Mouse (Mus musculus) neural tube, embryonic 11.5 days (tissue): ENCODE results near the gene Slc9a3. TPM values are rescaled to one million over a fixed set of nuclear protein-coding genes. Genes with fewer than 3 reads are reported as not detected.

Experiments used
- ATAC-seq: fragments of 200-750 bp; cut with Nextera tagmentation; 2 replicates; pipeline ENCODE4 v1.8.0; 2017; ENCODE audit warnings: moderate number of reproducible peaks, mild to moderate bottlenecking, moderate TSS enrichment, moderate library complexity; ENCODE audit not compliant: insufficient read depth, low FRiP score, low TSS enrichment
- DNase-seq: peaks from one replicate; pipeline ENCODE4 v3.0.0-alpha.2; 2015; ENCODE audit warnings: low spot score
- H3K27ac ChIP-seq: fragments of 300-500 bp; sonication (generic); 2 replicates; pipeline ENCODE4 v1.5.1; 2014; ENCODE audit warnings: low read depth, mild to moderate bottlenecking, low read length
- H3K27me3 ChIP-seq: fragments of 300-500 bp; sonication (generic); 2 replicates; pipeline ENCODE4 v1.6.1; 2014; ENCODE audit warnings: mild to moderate bottlenecking, low read length, mixed read lengths; ENCODE audit not compliant: control insufficient read depth, insufficient read depth
- H3K36me3 ChIP-seq: fragments of 300-500 bp; sonication (generic); 2 replicates; pipeline ENCODE4 v1.6.1; 2014; ENCODE audit warnings: mild to moderate bottlenecking, low read length, moderate library complexity, mixed read lengths; ENCODE audit not compliant: control insufficient read depth, insufficient read depth
- H3K4me1 ChIP-seq: fragments of 300-500 bp; sonication (generic); 2 replicates; pipeline ENCODE4 v1.6.1; 2014; ENCODE audit warnings: low read length, mixed read lengths; ENCODE audit not compliant: control insufficient read depth, insufficient read depth
- H3K4me2 ChIP-seq: fragments of 300-500 bp; sonication (generic); 2 replicates; pipeline ENCODE4 v1.6.1; 2014; ENCODE audit warnings: low read depth, mild to moderate bottlenecking, moderate library complexity
- H3K4me3 ChIP-seq: fragments of 300-500 bp; sonication (generic); 2 replicates; pipeline ENCODE4 v1.5.1; 2014; ENCODE audit warnings: low read depth, low read length
- H3K9ac ChIP-seq: fragments of 300-500 bp; sonication (generic); 2 replicates; pipeline ENCODE4 v1.6.1; 2014; ENCODE audit warnings: mild to moderate bottlenecking, low read length
- H3K9me3 ChIP-seq: fragments of 300-500 bp; sonication (generic); 2 replicates; pipeline ENCODE4 v1.6.1; 2016; ENCODE audit warnings: low read length; ENCODE audit not compliant: control insufficient read depth
- WGBS: fragments of 180-500 bp; shearing (Covaris S2); extraction: QIAGEN DNeasy Blood & Tissue Kit; methylation state at CpG from one replicate; pipeline ENCODE4 v1.1.7; 2014; 5-methylcytosine and 5-hydroxymethylcytosine counted together
- polyA plus RNA-seq: library from polyadenylated mRNA; unstranded; fragments of >200 nt; fragmentation: Nextera tagmentation; extraction: Ambion mirVana; gene quantifications from 2 replicates; pipeline ENCODE4 v1.2.1, GENCODE M21; 2014

Gene Slc9a3
- polyA plus RNA-seq, 1 experiment from 2014 or later = not detected

DNA sequence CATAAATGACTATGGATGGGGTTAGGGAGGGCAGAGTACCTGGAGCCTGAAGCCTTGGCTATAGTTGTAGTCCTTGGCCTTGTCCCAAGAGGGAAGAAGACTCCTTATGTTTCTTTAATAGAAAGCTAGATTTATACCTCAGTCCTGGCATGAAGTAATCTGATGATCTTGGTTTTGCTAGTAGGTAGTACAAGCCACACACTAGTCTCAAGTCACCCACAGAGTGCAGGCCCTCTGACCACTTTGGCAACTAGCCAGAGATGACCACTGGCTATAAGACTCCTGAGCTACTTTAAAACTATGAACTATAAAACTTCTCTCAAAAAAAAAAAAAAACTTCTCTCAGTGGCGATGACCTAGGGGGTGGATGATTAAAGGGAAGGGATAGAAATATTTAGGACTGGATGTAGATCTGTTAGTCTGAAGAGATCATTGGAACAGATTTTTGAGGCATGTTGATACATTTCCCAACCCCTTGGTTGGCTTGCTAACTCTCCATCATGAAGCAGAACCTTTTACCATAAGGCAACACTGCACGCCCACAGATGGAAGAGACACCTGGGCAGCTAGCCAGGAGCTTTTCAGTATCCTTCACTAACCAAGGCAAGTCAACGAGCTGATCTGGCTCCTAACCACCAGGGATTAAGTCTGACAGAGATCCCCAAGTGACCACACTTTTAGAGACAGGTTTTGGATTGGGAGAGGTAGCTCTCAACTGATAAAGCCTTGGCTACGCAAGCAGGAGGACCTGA is 18.2 kb upstream of the Slc9a3 start:
- Histone ChIP-seq H3K9me3 (no peaks in the 10 kb centered on the region), H3K4me3 (no peak overlapping the region), H3K36me3 (no peaks in the 10 kb centered on the region), H3K4me1 (no peaks in the 10 kb centered on the region), H3K27me3 (no peaks in the 10 kb centered on the region), H3K27ac (no peak overlapping the region), H3K9ac (no peak overlapping the region), H3K4me2 (no peak overlapping the region)
- 84% methylated on average over 4 of the region's 4 CpGs for WGBS
- DNase-seq = no peak
- ATAC-seq = no peak

DNA sequence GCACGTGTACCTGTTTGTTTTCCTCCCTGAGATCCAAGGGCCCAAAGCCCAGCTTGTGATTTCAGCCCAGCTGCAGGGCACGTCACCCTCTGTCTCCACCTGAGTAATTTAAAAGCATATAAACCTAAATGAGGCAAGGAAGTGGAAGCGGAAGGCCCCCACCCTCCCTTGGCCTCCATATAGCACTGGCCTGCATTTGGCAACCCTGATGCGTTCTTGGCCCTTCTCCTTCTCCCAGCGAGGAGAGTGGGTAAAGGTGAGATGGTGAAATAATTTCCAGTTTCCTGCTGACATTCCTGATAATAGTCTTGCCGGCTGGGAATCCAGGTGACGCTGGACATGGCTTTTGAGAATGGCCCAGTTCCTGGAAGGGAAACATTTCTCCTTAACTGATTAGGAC is 16.8 kb upstream of the Slc9a3 start:
- DNase-seq (no peak), ATAC-seq (no peak)
- Histone ChIP-seq H3K36me3 (no peaks in the 10 kb centered on the region), H3K9ac (no peak overlapping the region), H3K9me3 (no peaks in the 10 kb centered on the region), H3K27me3 (no peaks in the 10 kb centered on the region), H3K4me3 (no peak overlapping the region), H3K4me2 (no peak overlapping the region), H3K4me1 (no peaks in the 10 kb centered on the region), H3K27ac (no peak overlapping the region)
- 80% methylated on average over 7 of the region's 7 CpGs for WGBS

DNA sequence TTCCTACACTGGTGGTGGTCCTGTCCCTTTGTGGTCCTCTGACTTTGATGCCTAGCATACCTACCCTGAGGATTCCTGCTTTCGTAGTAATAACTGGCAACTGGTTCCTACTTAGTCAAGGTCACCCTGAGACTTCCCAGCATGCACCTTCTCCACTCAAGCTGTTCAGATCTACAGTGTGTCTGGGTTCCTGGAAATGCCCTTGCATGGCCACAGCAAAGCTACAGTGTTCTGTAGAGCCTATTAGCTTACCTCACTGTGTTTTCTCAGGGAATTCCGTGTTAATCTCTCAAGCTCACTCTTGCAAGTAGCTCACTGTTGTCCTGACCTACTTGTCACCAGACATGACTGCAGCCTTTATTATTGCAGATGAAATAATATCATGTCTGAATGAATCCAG is 13.8 kb upstream of the Slc9a3 start:
- WGBS = 87% methylated on average over 2 of the region's 2 CpGs
- Histone ChIP-seq H3K9ac (no peak overlapping the region), H3K4me3 (no peak overlapping the region), H3K27me3 (no peaks in the 10 kb centered on the region), H3K4me1 (no peaks in the 10 kb centered on the region), H3K9me3 (no peaks in the 10 kb centered on the region), H3K4me2 (no peak overlapping the region), H3K36me3 (no peaks in the 10 kb centered on the region), H3K27ac (no peak overlapping the region)
- DNase-seq (no peak), ATAC-seq (no peak)

DNA sequence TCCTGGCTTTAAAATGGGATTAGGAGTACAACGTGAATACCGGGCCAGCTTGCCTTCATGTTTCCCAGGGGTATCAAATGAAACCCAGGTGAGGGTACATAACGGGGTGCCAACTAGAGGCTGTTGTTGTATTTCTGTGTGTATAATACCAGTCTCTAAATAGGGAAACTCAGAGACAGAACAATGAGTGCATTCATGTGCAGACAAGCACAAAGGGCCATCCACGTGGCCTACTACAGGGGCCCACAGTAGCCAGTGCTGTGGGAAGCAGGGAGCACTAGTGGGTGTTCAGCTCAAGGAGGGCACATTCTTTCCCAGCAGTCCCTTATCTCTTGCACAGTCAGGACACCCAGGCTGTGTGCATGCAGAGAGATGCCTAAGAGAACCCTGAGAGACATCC is 8.7 kb upstream of the Slc9a3 start:
- DNase-seq (no peak), ATAC-seq (no peak)
- Histone ChIP-seq H3K9ac (no peak overlapping the region), H3K4me1 (no peaks in the 10 kb centered on the region), H3K36me3 (no peaks in the 10 kb centered on the region), H3K27ac (no peak overlapping the region), H3K4me2 (no peak overlapping the region), H3K9me3 (no peaks in the 10 kb centered on the region), H3K27me3 (no peaks in the 10 kb centered on the region), H3K4me3 (no peak overlapping the region)
- WGBS = 78% methylated on average over 4 of the region's 4 CpGs

DNA sequence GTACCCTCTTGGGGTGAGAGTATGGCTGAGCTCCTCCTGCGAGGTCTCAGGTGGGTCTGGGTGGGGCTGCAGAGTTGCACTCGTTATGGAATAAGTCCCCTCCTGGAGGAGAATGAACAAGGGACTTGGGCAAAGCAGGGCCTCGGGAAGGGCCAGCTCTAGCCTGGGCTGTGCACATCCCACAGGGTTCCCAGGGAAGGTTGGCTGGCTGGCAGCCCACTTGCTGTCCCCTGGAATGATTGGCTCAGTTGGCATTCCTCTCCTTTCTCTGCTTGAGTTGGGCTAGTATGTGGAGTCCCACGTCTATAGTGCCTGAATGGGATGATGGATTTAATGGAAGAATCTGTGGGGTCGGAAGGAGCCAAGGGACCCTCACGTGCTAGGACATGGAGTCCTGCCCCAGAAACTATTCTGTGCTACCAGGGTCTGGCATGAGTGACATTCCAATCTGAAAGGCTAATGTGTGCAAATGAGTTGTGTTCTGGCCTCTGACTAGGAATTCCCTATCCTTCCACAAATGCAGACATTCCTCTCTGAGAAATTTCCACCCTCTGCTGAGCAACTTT is 7.5 kb upstream of the Slc9a3 start:
- ATAC-seq = no peak
- WGBS = 81% methylated on average over 6 of the region's 6 CpGs
- no peaks in the 10 kb centered on the region for H3K36me3 ChIP-seq

DNA sequence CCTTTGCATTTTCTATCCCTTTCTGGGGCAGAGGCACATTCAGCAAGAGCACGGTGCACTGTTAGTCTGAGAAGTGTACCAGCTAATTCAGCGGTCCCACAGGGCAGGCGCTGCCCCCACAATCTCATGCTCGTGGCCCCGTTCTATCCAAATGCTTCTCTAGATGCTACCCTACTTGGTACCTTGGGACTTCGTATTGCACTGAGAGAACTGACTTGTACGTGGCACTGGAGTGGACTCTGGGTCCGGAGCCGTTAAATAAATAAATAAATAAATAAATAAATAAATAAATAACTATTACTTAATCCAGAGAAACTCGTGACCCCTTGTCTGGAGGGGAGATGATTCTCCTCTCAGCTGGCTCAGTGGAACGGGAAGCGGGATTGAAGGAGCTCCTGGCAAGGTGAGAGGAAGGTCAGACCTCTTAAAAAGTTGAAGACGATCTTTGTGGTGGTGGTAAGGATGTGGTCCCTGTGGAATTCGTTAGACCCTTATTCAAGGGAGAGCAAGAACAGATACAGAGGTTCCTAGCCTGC is 606 bp downstream of the Slc9a3 start:
- no peak overlapping the region for H3K9ac ChIP-seq
- H3K4me1 ChIP-seq = peaks cover 5% of the 10 kb centered on the region; the same call in 1 of the 2 replicates
- H3K36me3 ChIP-seq = no peaks in the 10 kb centered on the region
- H3K4me2 ChIP-seq = no peak overlapping the region
- DNase-seq = no peak
- H3K27ac ChIP-seq = no peak overlapping the region
- H3K27me3 ChIP-seq = peaks cover 31% of the 10 kb centered on the region
- 34% methylated on average over 14 of the region's 14 CpGs for WGBS
- H3K9me3 ChIP-seq = no peaks in the 10 kb centered on the region
- ATAC-seq = no peak
- H3K4me3 ChIP-seq = no peak overlapping the region

More for the DNA sequence above, 7.5 kb upstream of the Slc9a3 start:
- Histone ChIP-seq H3K27ac (no peak overlapping the region), H3K4me3 (no peak overlapping the region), H3K27me3 (no peaks in the 10 kb centered on the region), H3K9me3 (no peaks in the 10 kb centered on the region), H3K9ac (no peak overlapping the region), H3K4me2 (no peak overlapping the region), H3K4me1 (no peaks in the 10 kb centered on the region)
- DNase-seq = no peak

DNA sequence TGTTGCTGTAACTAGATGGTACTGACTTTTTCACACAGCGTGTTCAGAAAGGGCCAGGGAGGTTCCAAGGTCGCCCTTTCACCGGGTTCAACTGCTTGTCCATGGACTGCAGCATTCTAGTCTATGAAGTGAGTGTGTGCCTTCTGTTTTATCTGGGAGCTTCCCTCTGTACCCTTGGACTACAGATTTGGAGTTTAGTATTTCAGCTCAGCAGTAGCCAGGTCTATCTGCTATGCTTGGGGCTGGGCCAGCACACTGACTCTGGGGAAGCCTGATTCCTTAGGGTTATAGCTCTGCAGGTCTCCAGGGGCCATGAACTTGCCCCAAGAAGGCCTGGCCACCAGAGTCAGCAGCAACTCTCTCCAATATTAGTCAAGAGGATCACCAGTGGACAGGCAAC is 1.4 kb downstream of the Slc9a3 start:
- peaks cover 5% of the 10 kb centered on the region; the same call in 1 of the 2 replicates for H3K4me1 ChIP-seq
- no peak overlapping the region for H3K27ac ChIP-seq
- H3K4me3 ChIP-seq = no peak overlapping the region
- peaks cover 31% of the 10 kb centered on the region for H3K27me3 ChIP-seq
- H3K4me2 ChIP-seq = no peak overlapping the region
- no peak overlapping the region for H3K9ac ChIP-seq
- H3K36me3 ChIP-seq = no peaks in the 10 kb centered on the region
- ATAC-seq = no peak
- WGBS = 68% methylated on average over 3 of the region's 3 CpGs
- no peak for DNase-seq
- no peaks in the 10 kb centered on the region for H3K9me3 ChIP-seq

DNA sequence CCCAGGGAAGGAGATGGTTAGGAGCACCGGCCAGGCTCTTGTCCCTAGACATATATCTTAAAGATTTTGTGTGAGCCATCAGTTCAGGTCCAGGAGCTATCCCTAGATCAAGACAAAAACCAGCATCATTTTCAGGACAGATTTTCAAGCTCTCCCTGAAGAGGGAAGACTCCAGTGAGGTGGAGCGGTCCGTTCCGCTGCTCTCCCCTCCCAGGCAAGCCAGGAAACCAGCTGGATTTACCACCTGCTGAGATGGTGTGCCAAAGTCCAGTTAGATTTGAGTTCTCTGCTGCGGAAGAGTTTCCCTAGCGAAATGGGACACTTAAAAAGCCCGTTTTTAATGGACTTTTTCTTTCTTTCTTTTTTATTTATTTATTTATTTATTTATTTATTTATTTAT is 6.3 kb downstream of the Slc9a3 start:
- Histone ChIP-seq H3K4me2 (no peak overlapping the region), H3K4me1 (no peaks in the 10 kb centered on the region), H3K4me3 (no peak overlapping the region), H3K27ac (no peak overlapping the region), H3K9ac (no peak overlapping the region), H3K9me3 (no peaks in the 10 kb centered on the region), H3K27me3 (peaks cover 9% of the 10 kb centered on the region; the same call in 1 of the 2 replicates), H3K36me3 (no peaks in the 10 kb centered on the region)
- DNase-seq = no peak
- no peak for ATAC-seq
- 78% methylated on average over 7 of the region's 7 CpGs for WGBS

DNA sequence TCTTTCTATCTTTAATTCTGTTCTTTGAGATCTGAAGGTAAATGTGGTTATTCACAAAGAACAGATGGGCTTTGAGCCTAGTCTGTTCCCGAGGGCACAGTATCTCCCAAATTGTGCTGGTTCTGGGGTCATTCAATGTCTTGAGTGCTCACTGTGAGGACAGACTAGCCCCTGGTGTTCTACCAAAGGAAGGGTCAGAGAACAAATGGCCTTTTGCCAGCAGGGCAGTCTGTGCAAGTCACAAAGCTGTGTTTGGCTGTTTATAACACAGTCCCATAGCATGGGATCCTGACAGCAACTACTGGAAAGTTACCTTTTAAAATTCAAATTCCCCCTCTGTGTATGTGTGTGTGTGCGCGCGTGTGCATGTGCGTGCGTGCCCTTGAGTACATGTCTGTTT is 8.7 kb downstream of the Slc9a3 start:
- Histone ChIP-seq H3K9me3 (no peaks in the 10 kb centered on the region), H3K27me3 (0 out of 2 replicates have a peak, but pooled peaks cover 2% of the 10 kb centered on the region), H3K9ac (no peak overlapping the region), H3K4me3 (no peak overlapping the region), H3K4me2 (no peak overlapping the region), H3K36me3 (no peaks in the 10 kb centered on the region), H3K4me1 (no peaks in the 10 kb centered on the region), H3K27ac (no peak overlapping the region)
- DNase-seq (no peak), ATAC-seq (no peak)
- WGBS = 86% methylated on average over 6 of the region's 6 CpGs
